Mouse (Mus musculus): ENCODE results near the gene Slc7a14. TPM values are rescaled to one million over a fixed set of nuclear protein-coding genes. Genes with fewer than 3 reads are reported as not detected.

The Slc7a14 gene
- polyA plus RNA-seq (2015; fragmentation: Nextera tagmentation; extraction: Ambion mirVana) = 6.6 and 7.7 TPM in 2 replicates

DNA sequence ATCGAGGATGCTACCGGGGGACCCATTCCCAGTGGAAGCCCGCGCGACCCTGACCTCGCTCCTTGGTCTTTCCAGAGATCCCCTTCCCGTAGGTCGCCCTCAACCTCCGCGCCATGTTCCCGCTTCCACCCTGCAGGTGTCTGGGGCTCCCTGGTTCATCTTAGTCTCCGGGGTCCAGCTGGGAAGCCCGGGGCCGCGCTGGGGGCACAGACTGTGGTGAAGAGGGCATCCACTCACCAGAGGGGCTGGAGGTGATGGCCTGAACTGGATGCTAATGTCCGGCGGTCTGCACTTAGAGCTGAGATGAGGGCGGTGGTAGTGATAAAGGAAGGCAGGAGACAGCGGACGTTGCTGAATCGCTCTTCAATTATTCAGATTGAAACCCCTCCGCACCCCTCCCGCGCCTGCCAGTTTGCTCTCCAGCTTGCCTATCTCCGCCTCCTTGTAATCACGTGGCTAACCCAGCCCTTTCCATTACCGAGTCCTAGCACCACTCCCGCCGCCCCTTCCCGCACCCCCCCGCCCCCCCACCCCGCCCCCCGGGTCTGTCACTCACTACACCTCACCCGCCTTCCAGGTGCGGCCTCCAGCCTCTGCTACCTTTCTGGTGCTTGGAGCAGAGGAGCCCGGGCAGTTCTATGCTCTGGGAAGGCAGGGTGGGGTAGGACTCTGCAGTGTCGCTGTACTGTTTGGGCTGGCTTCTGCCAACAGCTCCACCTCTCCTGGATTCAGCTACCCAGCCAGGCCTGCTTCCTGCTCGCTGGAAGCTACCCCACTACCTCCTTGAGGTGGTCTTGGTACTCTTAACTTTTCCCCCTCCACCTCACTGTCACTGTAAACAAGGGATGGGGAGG lies at the start of gene Slc7a14:
TSS of gene Slc7a14 (minus strand) at position 445 of the 854 bp plus-strand sequence.
- H3K27ac ChIP-seq = peak within 1 kb of the TSS; percentile 71
- peak; percentile 95 for ATAC-seq (replicated peaks)
- peaks cover 14% of the 10 kb centered on the region; the same call in 1 of the 2 replicates for H3K4me1 ChIP-seq
- H3K4me3 ChIP-seq = peak within 1 kb of the TSS; percentile 61
- no peaks in the 10 kb centered on the region for H3K9me3 ChIP-seq
- H3K9ac ChIP-seq = peak within 1 kb of the TSS; percentile 79
- H3K27me3 ChIP-seq (replicated peaks) = no peaks in the 10 kb centered on the region
- whole genome bisulfite sequencing = under 1% methylated on average over 36 of the region's 38 CpGs
- H3K4me2 ChIP-seq = peak within 1 kb of the TSS; percentile 79
- no peaks in the 10 kb centered on the region for H3K36me3 ChIP-seq (replicated peaks)

DNA sequence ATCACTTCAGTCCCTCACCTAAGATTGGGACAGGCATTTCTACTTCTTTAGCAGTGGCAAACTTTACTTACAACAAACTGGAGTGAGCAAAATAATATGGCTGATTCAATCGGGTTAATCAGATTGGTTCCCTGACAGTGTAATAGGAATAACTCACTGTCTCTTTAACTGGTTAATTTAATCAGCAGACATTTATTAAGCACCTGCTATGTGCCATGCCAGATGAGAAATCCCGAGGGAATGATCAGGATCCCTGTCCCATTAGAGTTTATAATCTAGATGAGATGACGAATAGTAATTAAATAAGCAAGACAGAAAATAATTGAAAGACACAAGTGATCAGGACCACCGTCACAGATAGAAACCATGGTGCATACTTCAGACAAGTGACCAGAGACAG lies 36.4 kb upstream of the Slc7a14 start:
- Histone ChIP-seq H3K4me3 (no peak overlapping the region), H3K4me1 (no peaks in the 10 kb centered on the region), H3K9me3 (no peaks in the 10 kb centered on the region), H3K27ac (no peak overlapping the region), H3K9ac (no peak overlapping the region), H3K36me3 (replicated peaks) (no peaks in the 10 kb centered on the region), H3K4me2 (no peak overlapping the region), H3K27me3 (replicated peaks) (no peaks in the 10 kb centered on the region)
- WGBS = 74% methylated on average over 4 of the region's 4 CpGs
- no peak for ATAC-seq (replicated peaks)

DNA sequence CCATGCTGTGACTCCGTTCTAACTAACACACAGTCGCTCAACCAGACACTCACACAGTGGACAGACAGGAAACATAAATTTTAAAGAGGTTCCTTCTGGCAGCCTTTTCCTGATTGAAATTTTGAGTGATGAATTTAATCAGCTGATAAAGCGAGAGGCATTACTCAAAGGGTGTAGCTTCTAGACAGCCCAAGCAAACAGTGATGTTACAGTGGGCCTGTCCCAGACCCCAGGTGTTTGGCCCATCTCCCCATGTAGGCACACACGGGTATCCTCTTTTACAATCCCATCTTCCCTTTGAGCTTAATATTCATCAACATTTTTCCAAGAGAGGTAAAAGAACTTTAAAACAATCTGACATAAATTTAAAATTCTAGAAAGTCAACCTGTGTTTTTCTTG lies 35.6 kb upstream of the Slc7a14 start:
- Histone ChIP-seq H3K4me3 (no peak overlapping the region), H3K9ac (no peak overlapping the region), H3K4me1 (no peaks in the 10 kb centered on the region), H3K36me3 (replicated peaks) (no peaks in the 10 kb centered on the region), H3K27me3 (replicated peaks) (no peaks in the 10 kb centered on the region), H3K27ac (no peak overlapping the region), H3K4me2 (no peak overlapping the region), H3K9me3 (no peaks in the 10 kb centered on the region)
- 82% methylated on average over 4 of the region's 4 CpGs for WGBS
- no peak for ATAC-seq (replicated peaks)

- Histone ChIP-seq H3K27ac (no peak overlapping the region), H3K9me3 (no peaks in the 10 kb centered on the region), H3K4me1 (no peaks in the 10 kb centered on the region), H3K4me3 (no peak overlapping the region), H3K27me3 (replicated peaks) (no peaks in the 10 kb centered on the region), H3K4me2 (no peak overlapping the region), H3K9ac (no peak overlapping the region), H3K36me3 (replicated peaks) (no peaks in the 10 kb centered on the region)
- 81% methylated on average over 3 of the region's 3 CpGs for WGBS
- ATAC-seq (replicated peaks) = no peak
These were observed 29.1 kb upstream of the Slc7a14 start for GRCm38 (mm10) chr3:31339236-31339635.

DNA sequence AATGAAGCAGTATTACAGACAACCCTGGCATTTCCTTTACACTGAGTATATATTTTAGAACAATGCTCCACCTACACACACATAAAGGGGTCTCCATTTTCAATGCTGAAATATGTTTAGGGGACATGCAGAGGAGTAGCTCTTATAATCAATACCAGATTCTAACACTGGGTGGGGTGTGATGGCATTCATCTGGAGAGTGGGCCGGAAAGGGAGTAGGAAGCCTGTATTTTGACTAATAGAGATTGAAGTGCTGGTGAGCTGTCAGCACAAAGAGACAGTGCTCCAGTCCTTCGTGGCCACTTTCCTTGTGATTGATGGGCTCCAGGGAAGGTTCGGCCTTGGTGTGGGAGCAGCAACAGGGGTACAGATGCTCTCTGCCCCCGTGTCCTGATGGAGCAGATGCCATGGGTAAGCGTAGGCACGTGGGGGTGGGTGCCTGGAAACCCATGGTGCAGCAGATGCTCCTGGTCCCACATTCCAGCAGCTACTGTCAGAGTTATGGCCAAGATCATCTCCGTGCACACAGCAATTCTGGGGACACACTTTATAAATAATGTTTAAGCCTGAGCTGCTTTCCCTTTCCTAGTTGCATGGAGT lies 18.2 kb upstream of the Slc7a14 start:
- no peaks in the 10 kb centered on the region for H3K36me3 ChIP-seq (replicated peaks)
- no peak overlapping the region for H3K4me2 ChIP-seq
- H3K4me1 ChIP-seq = no peaks in the 10 kb centered on the region
- no peak overlapping the region for H3K4me3 ChIP-seq
- no peaks in the 10 kb centered on the region for H3K27me3 ChIP-seq (replicated peaks)
- ATAC-seq (replicated peaks) = no peak
- H3K27ac ChIP-seq = no peak overlapping the region
- H3K9me3 ChIP-seq = no peaks in the 10 kb centered on the region
- H3K9ac ChIP-seq = no peak overlapping the region
- WGBS = 86% methylated on average over 7 of the region's 7 CpGs

GRCm38 (mm10) chr3:31327791-31328190 lies 17.6 kb upstream of the Slc7a14 start:
- H3K27me3 ChIP-seq (replicated peaks) = no peaks in the 10 kb centered on the region
- no peaks in the 10 kb centered on the region for H3K4me1 ChIP-seq
- WGBS = 96% methylated on average over 5 of the region's 5 CpGs

DNA sequence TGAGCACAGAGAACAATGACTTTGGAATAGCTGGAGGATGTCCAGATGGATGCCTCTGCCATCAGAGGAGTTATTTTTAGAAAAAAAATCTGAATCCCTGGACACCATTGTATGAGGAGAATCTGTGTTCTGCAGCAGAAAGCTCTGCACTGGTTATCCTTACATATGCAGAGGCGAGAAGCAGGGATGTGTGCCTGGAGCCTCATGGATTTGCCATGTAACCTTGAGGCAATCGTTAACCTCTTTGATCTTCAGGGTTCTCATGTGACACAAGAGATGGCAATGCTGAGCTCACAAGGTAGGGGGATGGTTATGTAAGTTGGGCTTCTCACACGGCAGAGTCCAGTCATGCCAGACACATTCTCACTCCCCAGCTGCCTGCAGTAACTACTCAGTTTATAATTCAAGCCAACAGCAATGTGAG lies 14.1 kb upstream of the Slc7a14 start:
- ATAC-seq (replicated peaks) = peak; percentile 71
- Histone ChIP-seq H3K4me3 (no peak overlapping the region), H3K4me1 (no peaks in the 10 kb centered on the region), H3K9ac (no peak overlapping the region), H3K4me2 (no peak overlapping the region), H3K27ac (no peak overlapping the region), H3K9me3 (no peaks in the 10 kb centered on the region), H3K36me3 (replicated peaks) (no peaks in the 10 kb centered on the region), H3K27me3 (replicated peaks) (no peaks in the 10 kb centered on the region)
- WGBS = 57% methylated on average over 3 of the region's 3 CpGs

More at GRCm38 (mm10) chr3:31327791-31328190, 17.6 kb upstream of the Slc7a14 start:
- H3K4me2 ChIP-seq = no peak overlapping the region
- H3K36me3 ChIP-seq (replicated peaks) = no peaks in the 10 kb centered on the region
- H3K27ac ChIP-seq = no peak overlapping the region
- H3K4me3 ChIP-seq = no peak overlapping the region
- H3K9me3 ChIP-seq = no peaks in the 10 kb centered on the region
- ATAC-seq (replicated peaks) = no peak
- H3K9ac ChIP-seq = no peak overlapping the region

- Histone ChIP-seq H3K4me1 (peaks cover 14% of the 10 kb centered on the region; the same call in 1 of the 2 replicates), H3K27ac (peak overlapping the region; percentile 71), H3K9me3 (no peaks in the 10 kb centered on the region), H3K4me3 (peak overlapping the region; percentile 61), H3K36me3 (replicated peaks) (no peaks in the 10 kb centered on the region), H3K9ac (peak overlapping the region; percentile 79), H3K27me3 (replicated peaks) (no peaks in the 10 kb centered on the region), H3K4me2 (peak overlapping the region; percentile 79)
- peak; percentile 85 for ATAC-seq (replicated peaks)
- WGBS = 1% methylated on average over 36 of the region's 36 CpGs
These were observed 726 bp downstream of the Slc7a14 start for GRCm38 (mm10) chr3:31309371-31309933.

DNA sequence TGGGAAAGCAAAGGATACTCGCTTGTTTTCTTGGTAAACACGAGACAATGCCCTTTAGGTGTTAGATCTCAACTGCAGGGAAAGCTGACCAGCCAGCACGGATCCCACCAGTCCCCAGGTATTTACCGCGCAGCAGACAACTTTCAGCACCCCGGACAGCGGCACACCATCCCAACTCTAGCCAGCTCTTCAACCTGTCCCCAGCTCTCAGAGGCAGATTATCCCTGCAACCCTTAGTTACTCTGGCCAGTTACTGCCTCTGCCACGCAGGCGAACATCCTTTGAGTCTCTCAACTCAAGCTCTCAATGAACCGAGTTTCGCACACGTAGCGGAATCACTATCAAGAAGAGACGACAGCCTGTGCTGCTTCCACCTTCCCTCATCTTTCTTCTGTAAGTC lies 1.3 kb downstream of the Slc7a14 start:
- under 1% methylated on average over 14 of the region's 14 CpGs for WGBS
- no peaks in the 10 kb centered on the region for H3K9me3 ChIP-seq
- ATAC-seq (replicated peaks) = peak; percentile 4; the same call in 1 of the 2 replicates
- H3K27me3 ChIP-seq (replicated peaks) = no peaks in the 10 kb centered on the region
- peaks cover 14% of the 10 kb centered on the region; the same call in 1 of the 2 replicates for H3K4me1 ChIP-seq
- H3K4me2 ChIP-seq = peak overlapping the region; percentile 79
- H3K4me3 ChIP-seq = peak overlapping the region; percentile 61
- H3K36me3 ChIP-seq (replicated peaks) = no peaks in the 10 kb centered on the region
- H3K9ac ChIP-seq = peak overlapping the region; percentile 79
- H3K27ac ChIP-seq = peak overlapping the region; percentile 71; the same call in 1 of the 2 replicates

- peaks cover 14% of the 10 kb centered on the region; the same call in 1 of the 2 replicates for H3K4me1 ChIP-seq
- no peaks in the 10 kb centered on the region for H3K27me3 ChIP-seq (replicated peaks)
- peak overlapping the region; percentile 79; the same call in 1 of the 2 replicates for H3K4me2 ChIP-seq
- no peak overlapping the region for H3K9ac ChIP-seq
- WGBS = 84% methylated on average over 6 of the region's 6 CpGs
- H3K4me3 ChIP-seq = peak overlapping the region; percentile 61; the same call in 1 of the 2 replicates
- no peaks in the 10 kb centered on the region for H3K36me3 ChIP-seq (replicated peaks)
- H3K27ac ChIP-seq = no peak overlapping the region
- ATAC-seq (replicated peaks) = no peak
- no peaks in the 10 kb centered on the region for H3K9me3 ChIP-seq
These were observed 2.2 kb downstream of the Slc7a14 start for GRCm38 (mm10) chr3:31307936-31308335.

DNA sequence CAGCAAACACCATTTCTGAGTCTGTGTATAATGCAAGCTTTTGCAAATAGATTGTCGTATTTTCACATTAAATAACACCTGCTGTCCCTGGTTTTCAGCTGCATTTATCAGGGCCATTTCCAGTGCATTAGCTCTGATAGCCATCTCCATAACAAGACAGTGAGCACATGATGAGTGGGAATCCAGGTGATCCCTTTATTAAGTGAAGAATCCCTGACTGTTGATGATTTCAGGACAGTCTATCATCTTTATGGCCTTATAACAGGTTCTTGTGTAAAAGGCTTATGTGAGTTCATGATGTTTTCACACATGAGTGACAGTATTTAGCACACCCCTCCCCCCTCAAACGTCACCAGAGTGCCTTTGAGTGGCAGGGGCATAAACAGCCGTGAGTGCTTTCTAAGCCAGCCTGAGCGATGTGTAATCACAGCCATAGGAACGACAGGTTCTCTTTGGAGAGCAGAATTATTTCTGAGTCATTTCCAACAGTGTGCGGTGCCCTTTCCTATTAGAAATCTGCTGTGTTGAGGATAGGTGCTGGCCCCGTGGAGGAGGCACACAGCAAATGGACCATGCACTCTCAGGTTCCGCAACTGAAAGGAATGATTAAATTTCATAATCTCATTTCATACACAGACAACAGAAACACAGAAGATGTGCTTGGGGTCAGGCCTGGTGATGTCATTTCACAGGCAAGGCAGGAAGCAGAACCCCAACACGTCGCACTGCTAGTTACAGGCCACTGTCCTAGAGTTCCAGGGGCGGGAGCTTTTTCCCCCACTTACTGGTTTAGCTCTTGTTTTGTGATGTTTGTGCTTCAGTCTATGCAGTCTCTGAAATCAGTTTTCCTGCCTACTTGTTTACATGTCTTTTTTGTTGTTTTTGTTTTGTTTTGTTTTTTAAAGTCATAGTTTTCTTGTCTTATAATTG lies 18.2 kb downstream of the Slc7a14 start:
- no peaks in the 10 kb centered on the region for H3K9me3 ChIP-seq
- no peak overlapping the region for H3K9ac ChIP-seq
- H3K27me3 ChIP-seq (replicated peaks) = no peaks in the 10 kb centered on the region
- no peaks in the 10 kb centered on the region for H3K36me3 ChIP-seq (replicated peaks)
- H3K4me1 ChIP-seq = no peaks in the 10 kb centered on the region; the same call in 1 of the 2 replicates
- no peak overlapping the region for H3K27ac ChIP-seq
- H3K4me2 ChIP-seq = no peak overlapping the region
- 64% methylated on average over 11 of the region's 11 CpGs for WGBS
- H3K4me3 ChIP-seq = no peak overlapping the region
- ATAC-seq (replicated peaks) = peak; percentile 60

Measured in midbrain, embryonic 15.5 days (tissue).